Mouse (Mus musculus) urinary bladder, postnatal 4 days (tissue): Measurements from ENCODE around the gene AC124108.1.

Experiments used
- DNase-seq, 2 experiments: peaks; one replicate each; pipeline ENCODE4 v3.0.0; 2021 to 2022; ENCODE audit warnings: low spot score in 2 of 2

AC124108.1 gene

GRCm38 (mm10) chr1:132200562-132201510 lies 9.6 kb downstream of the AC124108.1 start:
- peak in 1 of 2 experiments; percentile 50 for DNase-seq

- DNase-seq, result no peak
These were observed 10.2 kb downstream of the AC124108.1 start for GRCm38 (mm10) chr1:132201511-132201860.

GRCm38 (mm10) chr1:132201936-132202335 lies 10.7 kb downstream of the AC124108.1 start:
- DNase-seq, result no peak

- DNase-seq, result no peak
These were observed 11.5 kb downstream of the AC124108.1 start for GRCm38 (mm10) chr1:132202771-132203170.

- no peak for DNase-seq
These were observed 14.7 kb downstream of the AC124108.1 start for GRCm38 (mm10) chr1:132205958-132206357.

GRCm38 (mm10) chr1:132206828-132207227 lies 15.6 kb downstream of the AC124108.1 start:
- no peak for DNase-seq

- DNase-seq, result no peak
These were observed 16.9 kb downstream of the AC124108.1 start for GRCm38 (mm10) chr1:132208154-132208553.

- DNase-seq, result no peak
These were observed 18.1 kb downstream of the AC124108.1 start for GRCm38 (mm10) chr1:132209400-132209799.

GRCm38 (mm10) chr1:132210922-132211321 lies 19.7 kb downstream of the AC124108.1 start:
- no peak for DNase-seq

- DNase-seq, result no peak
These were observed 20.4 kb downstream of the AC124108.1 start for GRCm38 (mm10) chr1:132211672-132212071.

GRCm38 (mm10) chr1:132212218-132212617 lies 21.0 kb downstream of the AC124108.1 start:
- DNase-seq, result peak in 1 of 2 experiments; percentile 46

- no peak for DNase-seq
These were observed 21.8 kb downstream of the AC124108.1 start for GRCm38 (mm10) chr1:132213076-132213475.

- no peak for DNase-seq
These were observed 25.0 kb downstream of the AC124108.1 start for GRCm38 (mm10) chr1:132216276-132216675.

GRCm38 (mm10) chr1:132221627-132222026 lies 30.4 kb downstream of the AC124108.1 start:
- DNase-seq, result no peak

- no peak for DNase-seq
These were observed 30.9 kb downstream of the AC124108.1 start for GRCm38 (mm10) chr1:132222166-132222565.

- DNase-seq, result no peak
These were observed 35.2 kb downstream of the AC124108.1 start for GRCm38 (mm10) chr1:132226297-132227080.

GRCm38 (mm10) chr1:132229667-132230066 lies 38.4 kb downstream of the AC124108.1 start, which contains the start of gene Gm10188:
Gm10188 (minus strand) TSS chr1:132229767.
- no peak for DNase-seq

- no peak for DNase-seq
These were observed 40.4 kb downstream of the AC124108.1 start for GRCm38 (mm10) chr1:132231470-132232274.

- DNase-seq, result no peak
These were observed 42.3 kb downstream of the AC124108.1 start for GRCm38 (mm10) chr1:132233566-132233965.

GRCm38 (mm10) chr1:132234757-132235273 lies 43.6 kb downstream of the AC124108.1 start:
- no peak for DNase-seq

GRCm38 (mm10) chr1:132237585-132238159 lies 46.4 kb downstream of the AC124108.1 start:
- peak in 1 of 2 experiments; percentile 41 for DNase-seq
